Mouse (Mus musculus) liver, embryonic 15.5 days (tissue): ENCODE measurements around the gene Zdhhc19. TPM values are rescaled to one million over a fixed set of nuclear protein-coding genes. Genes with fewer than 3 reads are reported as not detected.

Experiments
- ATAC-seq: fragments of 200-750 bp; cut with Nextera tagmentation; 2 replicates; pipeline ENCODE4 v1.8.0; 2017; ENCODE audit warnings: moderate number of reproducible peaks, mild to moderate bottlenecking, moderate library complexity; ENCODE audit not compliant: insufficient read depth
- H3K27ac ChIP-seq: fragments of 300-500 bp; sonication (generic); replicated peaks from 2 replicates; pipeline ENCODE4 v1.5.1; 2015; ENCODE audit warnings: mild to moderate bottlenecking, inconsistent platforms
- H3K27me3 ChIP-seq: fragments of 300-500 bp; sonication (generic); 2 replicates; pipeline ENCODE4 v1.6.1; 2015; ENCODE audit warnings: mild to moderate bottlenecking, inconsistent platforms
- H3K36me3 ChIP-seq: fragments of 300-500 bp; sonication (generic); replicated peaks from 2 replicates; pipeline ENCODE4 v1.6.1; 2015; ENCODE audit warnings: moderate library complexity, mild to moderate bottlenecking, inconsistent platforms
- H3K4me1 ChIP-seq: fragments of 300-500 bp; sonication (generic); replicated peaks from 2 replicates; pipeline ENCODE4 v1.6.1; 2015; ENCODE audit warnings: inconsistent platforms
- H3K4me2 ChIP-seq: fragments of 300-500 bp; sonication (generic); 2 replicates; pipeline ENCODE4 v1.6.1; 2015; ENCODE audit warnings: moderate library complexity, mild to moderate bottlenecking, inconsistent platforms
- H3K4me3 ChIP-seq: fragments of 300-500 bp; sonication (generic); replicated peaks from 2 replicates; pipeline ENCODE4 v1.5.1; 2015; ENCODE audit warnings: mild to moderate bottlenecking, inconsistent platforms
- H3K9ac ChIP-seq: fragments of 300-500 bp; sonication (generic); 2 replicates; pipeline ENCODE4 v1.6.1; 2015; ENCODE audit warnings: moderate library complexity, mild to moderate bottlenecking, inconsistent platforms
- H3K9me3 ChIP-seq: fragments of 300-500 bp; sonication (generic); replicated peaks from 2 replicates; pipeline ENCODE4 v1.6.1; 2016; ENCODE audit warnings: inconsistent platforms
- WGBS: fragments of 180-500 bp; shearing (Covaris S2); methylation state at CpG from one replicate; pipeline ENCODE4 v1.1.7; 2015; ENCODE audit warnings: mixed read lengths; ENCODE audit not compliant: insufficient replicate concordance; 5-methylcytosine and 5-hydroxymethylcytosine counted together
- polyA plus RNA-seq: library from polyadenylated mRNA; unstranded; fragments of >200 nt; fragmentation: Nextera tagmentation; extraction: Ambion mirVana; gene quantifications from 2 replicates; pipeline ENCODE4 v1.2.1, GENCODE M21; 2015

The Zdhhc19 gene
- polyA plus RNA-seq, 1 experiment from 2014 or later = not detected

DNA sequence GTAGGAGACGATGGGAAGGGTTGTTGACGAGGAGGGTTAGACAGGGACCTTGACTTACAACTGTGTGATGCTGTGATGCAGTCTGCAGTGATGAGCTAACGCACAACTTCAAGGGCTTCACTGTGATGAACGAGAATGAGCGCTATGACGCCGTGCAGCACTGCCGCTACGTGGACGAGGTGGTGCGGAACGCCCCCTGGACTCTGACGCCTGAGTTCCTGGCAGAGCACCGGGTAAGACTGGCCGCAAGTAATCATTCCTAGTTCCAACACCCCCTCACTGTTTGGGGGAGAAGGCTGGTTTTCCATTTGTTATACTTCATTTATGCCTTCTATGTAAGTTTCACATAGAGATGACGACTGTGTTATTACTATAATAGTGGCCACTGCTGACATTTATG is 33.1 kb upstream of the Zdhhc19 start:
- H3K4me1 ChIP-seq = peaks cover 15% of the 10 kb centered on the region
- H3K27me3 ChIP-seq = no peaks in the 10 kb centered on the region
- H3K4me2 ChIP-seq = no peak overlapping the region
- H3K4me3 ChIP-seq = no peak overlapping the region
- H3K27ac ChIP-seq = no peak overlapping the region
- H3K36me3 ChIP-seq = peaks cover 78% of the 10 kb centered on the region
- H3K9me3 ChIP-seq = no peaks in the 10 kb centered on the region
- no peak overlapping the region for H3K9ac ChIP-seq
- no peak for ATAC-seq
- 92% methylated on average over 16 of the region's 16 CpGs for WGBS

DNA sequence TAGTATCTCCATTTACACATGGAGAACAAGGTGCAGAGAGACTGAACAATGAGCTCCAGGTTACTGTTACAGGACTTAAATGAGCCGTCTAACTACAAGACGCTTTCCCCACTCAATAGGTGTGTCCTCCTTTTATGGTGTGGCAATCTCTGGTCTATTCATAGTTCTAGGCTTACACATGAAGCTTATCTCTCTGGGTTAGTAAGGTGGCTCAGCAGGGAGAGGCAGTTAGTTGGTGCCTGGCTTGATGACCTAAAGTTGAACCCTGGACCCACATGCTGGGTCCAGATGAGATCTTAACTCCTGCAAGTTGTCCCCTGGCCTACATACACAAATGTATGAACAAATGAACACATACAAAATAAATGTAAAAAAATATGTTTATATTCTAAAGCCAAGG is 32.6 kb upstream of the Zdhhc19 start:
- Histone ChIP-seq H3K9ac (no peak overlapping the region), H3K36me3 (peaks cover 79% of the 10 kb centered on the region), H3K9me3 (no peaks in the 10 kb centered on the region), H3K4me1 (peaks cover 14% of the 10 kb centered on the region; the same call in 1 of the 2 replicates), H3K4me3 (no peak overlapping the region), H3K4me2 (no peak overlapping the region), H3K27ac (no peak overlapping the region), H3K27me3 (no peaks in the 10 kb centered on the region)
- ATAC-seq = no peak; the same call in 1 of the 2 replicates
- 31% methylated on average over 2 of the region's 2 CpGs for WGBS

DNA sequence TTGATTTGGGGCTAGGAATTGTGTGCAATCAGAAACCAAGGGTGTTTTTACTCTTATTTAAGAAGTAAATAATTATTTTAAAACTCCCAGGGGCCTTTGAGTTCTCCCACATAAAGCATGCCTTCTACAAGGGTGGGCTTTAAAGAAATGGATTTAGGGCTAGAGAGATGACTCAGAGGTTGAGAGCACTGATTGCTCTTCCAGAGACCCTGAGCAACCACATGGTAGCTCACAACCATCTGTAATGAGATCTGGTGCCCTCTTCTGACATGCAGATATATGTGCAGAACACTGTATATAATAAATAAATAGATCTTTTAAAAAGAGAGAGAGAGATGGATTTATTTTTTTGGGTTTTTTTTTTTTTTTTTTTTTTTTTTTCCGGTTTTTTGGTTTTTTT is 31.2 kb upstream of the Zdhhc19 start:
- Histone ChIP-seq H3K27ac (no peak overlapping the region), H3K27me3 (no peaks in the 10 kb centered on the region), H3K4me1 (peaks cover 15% of the 10 kb centered on the region; the same call in 1 of the 2 replicates), H3K4me2 (no peak overlapping the region), H3K9ac (no peak overlapping the region), H3K4me3 (no peak overlapping the region), H3K9me3 (no peaks in the 10 kb centered on the region), H3K36me3 (peaks cover 80% of the 10 kb centered on the region)
- no peak for ATAC-seq
- WGBS = 0% methylated on average over 1 of the region's 1 CpGs

DNA sequence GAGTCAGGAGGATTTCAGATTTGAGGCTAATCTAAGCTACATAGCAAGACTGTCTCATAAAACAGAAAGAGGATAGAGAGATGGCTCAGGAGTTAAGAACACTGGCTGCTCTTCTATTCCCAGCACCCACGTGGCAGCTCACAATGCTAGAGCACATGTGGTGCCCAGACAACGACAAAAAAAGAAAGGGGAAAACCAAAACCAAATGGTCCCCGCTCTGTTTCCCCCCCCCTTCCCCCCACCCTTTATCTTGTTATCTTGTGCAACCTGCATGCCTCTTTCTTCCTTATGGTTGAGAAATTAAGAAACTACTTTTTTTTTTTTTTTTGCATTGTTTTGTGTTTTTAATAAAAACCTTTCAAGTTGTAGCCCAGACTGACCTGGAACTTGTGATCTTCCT is 27.6 kb upstream of the Zdhhc19 start:
- H3K27ac ChIP-seq = no peak overlapping the region
- H3K9me3 ChIP-seq = no peaks in the 10 kb centered on the region
- no peak for ATAC-seq
- 0 out of 2 replicates have a peak, but pooled peaks cover 4% of the 10 kb centered on the region for H3K4me1 ChIP-seq
- WGBS = 15% methylated on average over 3 of the region's 3 CpGs
- H3K27me3 ChIP-seq = no peaks in the 10 kb centered on the region
- peaks cover 96% of the 10 kb centered on the region for H3K36me3 ChIP-seq
- H3K4me2 ChIP-seq = no peak overlapping the region
- no peak overlapping the region for H3K4me3 ChIP-seq
- no peak overlapping the region for H3K9ac ChIP-seq

DNA sequence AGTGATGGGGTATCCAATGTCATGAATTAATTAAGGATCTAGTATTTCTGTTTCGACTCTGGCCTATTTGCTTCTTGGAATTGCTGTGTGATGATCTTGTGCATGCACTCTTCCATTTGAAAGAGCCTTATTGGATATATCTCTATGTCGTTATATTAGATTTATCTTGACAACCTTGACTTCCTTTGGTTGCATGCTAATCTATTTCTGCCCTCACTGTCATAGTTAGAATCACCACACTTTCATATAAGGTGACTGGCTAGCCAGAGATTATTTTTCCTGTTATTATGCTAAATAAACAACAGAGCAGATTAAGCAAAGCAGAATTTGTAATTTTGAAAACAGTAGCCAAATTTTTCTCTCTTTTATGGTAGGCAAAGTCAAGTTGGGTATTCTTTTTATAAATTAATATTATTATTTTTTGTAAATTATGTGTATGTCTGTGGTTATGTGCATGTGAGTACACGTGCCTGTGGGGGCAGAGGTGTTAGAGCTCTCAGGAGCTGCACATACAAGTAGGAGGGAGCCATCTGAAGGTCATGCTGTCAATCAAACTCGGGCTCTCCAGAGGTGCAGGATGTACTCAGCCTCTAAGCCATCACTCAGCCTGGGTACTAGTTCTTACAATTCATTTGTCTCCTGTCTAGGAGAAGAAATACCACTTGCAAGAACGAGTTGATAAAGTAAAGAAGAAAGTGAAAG is 26.5 kb upstream of the Zdhhc19 start:
- no peak overlapping the region for H3K4me2 ChIP-seq
- no peak overlapping the region for H3K9ac ChIP-seq
- H3K4me3 ChIP-seq = no peak overlapping the region
- no peak for ATAC-seq
- no peaks in the 10 kb centered on the region for H3K9me3 ChIP-seq
- H3K27ac ChIP-seq = no peak overlapping the region
- peaks cover 94% of the 10 kb centered on the region for H3K36me3 ChIP-seq
- 24% methylated on average over 5 of the region's 5 CpGs for WGBS
- 0 out of 2 replicates have a peak, but pooled peaks cover 3% of the 10 kb centered on the region for H3K4me1 ChIP-seq
- H3K27me3 ChIP-seq = no peaks in the 10 kb centered on the region

DNA sequence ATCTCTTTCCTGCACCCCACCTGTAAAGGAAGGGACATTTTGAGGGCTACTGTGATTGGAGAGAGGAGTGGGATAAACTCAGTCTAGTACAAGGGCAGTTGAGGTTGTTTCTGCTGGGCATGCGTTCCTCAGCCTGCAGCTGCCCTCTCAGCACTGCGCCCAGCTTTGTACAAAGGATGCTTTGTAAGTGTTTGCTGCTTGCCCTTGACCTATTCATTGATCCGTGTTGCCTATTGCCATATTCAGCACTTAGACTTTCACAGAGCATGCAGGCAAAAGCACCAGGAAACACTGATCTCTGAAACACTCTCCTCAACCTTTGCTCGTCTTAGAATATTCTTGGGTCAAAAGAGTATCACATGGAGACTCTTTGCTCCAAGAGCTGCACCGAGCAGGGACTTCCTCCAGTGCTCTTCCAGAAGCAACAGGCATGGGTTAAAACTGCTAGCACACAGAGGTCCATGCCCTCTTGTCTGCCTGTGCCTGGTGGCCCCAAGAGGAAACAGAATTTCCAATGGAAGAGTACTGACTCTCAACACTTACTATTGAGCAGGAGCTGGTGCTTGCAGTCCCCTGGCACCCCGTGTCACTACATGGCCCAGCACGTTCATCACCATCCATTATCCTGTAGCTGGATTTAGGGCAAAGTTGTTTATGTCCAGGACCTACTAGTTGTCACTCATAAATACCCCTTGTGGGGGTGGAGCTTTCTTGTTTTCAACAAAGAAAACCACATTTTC is 23.6 kb upstream of the Zdhhc19 start:
- Histone ChIP-seq H3K9ac (no peak overlapping the region), H3K27ac (no peak overlapping the region), H3K4me2 (no peak overlapping the region), H3K9me3 (no peaks in the 10 kb centered on the region), H3K27me3 (no peaks in the 10 kb centered on the region), H3K4me1 (0 out of 2 replicates have a peak, but pooled peaks cover 3% of the 10 kb centered on the region), H3K4me3 (no peak overlapping the region), H3K36me3 (peaks cover 68% of the 10 kb centered on the region)
- no peak for ATAC-seq
- WGBS = 85% methylated on average over 7 of the region's 7 CpGs

DNA sequence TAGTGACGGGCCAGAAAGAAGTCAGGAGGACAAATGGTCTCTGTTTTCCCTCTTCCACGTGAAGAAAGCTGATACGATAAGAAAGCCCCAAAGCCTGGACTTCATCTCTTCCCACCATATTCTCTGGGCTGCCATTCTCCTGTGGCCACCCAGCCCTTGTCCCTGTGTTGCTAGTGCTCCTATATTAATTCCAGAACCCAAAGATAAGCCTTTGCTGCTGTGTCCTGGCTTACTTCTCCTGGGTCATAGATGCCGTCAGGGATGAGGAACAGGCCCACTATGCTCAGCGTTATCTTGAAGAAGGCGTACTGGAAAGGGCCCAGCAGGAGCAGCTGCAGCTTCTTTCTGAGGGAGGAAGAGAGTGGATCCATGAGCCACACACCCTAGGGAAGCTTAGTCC is 18.8 kb upstream of the Zdhhc19 start:
- H3K4me2 ChIP-seq = no peak overlapping the region
- no peak overlapping the region for H3K4me3 ChIP-seq
- ATAC-seq = no peak
- no peaks in the 10 kb centered on the region; the same call in 1 of the 2 replicates for H3K27me3 ChIP-seq
- WGBS = 68% methylated on average over 6 of the region's 6 CpGs
- no peaks in the 10 kb centered on the region for H3K4me1 ChIP-seq
- no peak overlapping the region for H3K27ac ChIP-seq
- H3K9me3 ChIP-seq = no peaks in the 10 kb centered on the region
- H3K36me3 ChIP-seq = peaks cover 19% of the 10 kb centered on the region
- H3K9ac ChIP-seq = no peak overlapping the region

DNA sequence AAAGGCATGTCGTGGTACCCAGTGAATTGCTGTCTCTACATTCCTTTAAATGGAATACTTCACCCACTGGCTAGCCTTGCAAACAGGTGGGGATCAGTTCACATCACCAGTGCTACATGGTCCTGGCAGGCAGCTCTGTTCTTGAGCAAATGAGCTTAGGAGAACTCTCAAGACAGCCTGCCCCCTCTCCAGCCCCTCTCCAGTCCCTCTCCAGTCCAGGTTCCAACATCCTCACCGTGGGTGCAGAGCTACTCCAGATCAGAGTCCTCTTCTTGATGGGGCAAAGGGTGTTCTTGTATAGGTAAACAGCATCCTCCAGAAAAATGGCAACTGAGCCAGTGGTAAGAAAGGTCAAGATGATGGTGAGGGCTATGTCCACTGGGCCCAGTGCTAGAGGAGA is 16.6 kb upstream of the Zdhhc19 start:
- Histone ChIP-seq H3K36me3 (no peaks in the 10 kb centered on the region), H3K4me1 (no peaks in the 10 kb centered on the region; the same call in 1 of the 2 replicates), H3K27me3 (no peaks in the 10 kb centered on the region; the same call in 1 of the 2 replicates), H3K9ac (no peak overlapping the region), H3K9me3 (no peaks in the 10 kb centered on the region), H3K4me3 (no peak overlapping the region), H3K27ac (no peak overlapping the region), H3K4me2 (no peak overlapping the region)
- ATAC-seq = no peak
- 50% methylated on average over 2 of the region's 2 CpGs for WGBS

DNA sequence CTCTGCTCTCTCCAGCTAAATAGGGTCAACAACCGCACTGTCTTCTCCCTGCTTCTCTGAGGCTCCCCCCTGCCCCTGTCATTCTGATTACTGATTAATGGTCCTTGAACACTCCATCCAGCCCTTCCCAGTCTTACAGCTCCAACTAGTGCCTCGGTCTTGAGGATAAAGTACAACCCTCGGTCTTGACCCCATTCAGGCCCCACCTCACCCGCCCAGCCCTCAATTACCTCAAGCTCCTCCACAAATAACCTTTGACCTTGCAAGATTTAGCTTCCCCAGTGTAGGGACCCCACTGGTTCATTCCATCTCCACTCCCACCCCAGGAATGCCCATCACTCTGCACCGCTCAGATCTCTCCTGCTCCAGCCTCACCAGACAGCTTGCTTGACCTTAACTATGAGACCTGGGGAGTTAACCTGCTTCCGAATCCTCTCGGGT is 11.6 kb upstream of the Zdhhc19 start:
- Histone ChIP-seq H3K9me3 (no peaks in the 10 kb centered on the region), H3K4me3 (no peak overlapping the region), H3K9ac (no peak overlapping the region), H3K27me3 (peaks cover 8% of the 10 kb centered on the region; the same call in 1 of the 2 replicates), H3K27ac (no peak overlapping the region), H3K4me2 (no peak overlapping the region), H3K36me3 (no peaks in the 10 kb centered on the region), H3K4me1 (peaks cover 27% of the 10 kb centered on the region)
- 62% methylated on average over 7 of the region's 7 CpGs for WGBS
- ATAC-seq = no peak

DNA sequence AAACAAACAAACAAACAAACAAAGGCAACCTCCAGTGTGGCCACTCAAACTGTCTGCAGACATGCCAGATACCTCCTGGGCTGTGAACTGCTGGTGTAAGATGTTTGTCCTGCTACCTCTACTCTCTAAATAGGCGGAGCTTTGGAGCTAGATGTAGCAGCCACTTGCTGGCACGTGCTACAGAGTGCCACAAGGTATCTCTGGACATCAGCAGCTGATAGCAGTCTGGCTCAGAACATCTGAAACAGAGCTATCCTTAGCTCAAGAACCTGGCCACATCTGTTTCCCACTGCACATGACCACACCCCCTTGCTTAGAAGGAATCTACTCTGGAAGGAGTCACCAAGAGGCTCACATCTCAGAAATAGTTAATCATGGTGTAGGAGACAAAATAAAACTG is 10.9 kb upstream of the Zdhhc19 start:
- H3K27ac ChIP-seq = no peak overlapping the region
- H3K9me3 ChIP-seq = no peaks in the 10 kb centered on the region
- H3K4me2 ChIP-seq = no peak overlapping the region
- peaks cover 8% of the 10 kb centered on the region; the same call in 1 of the 2 replicates for H3K27me3 ChIP-seq
- H3K9ac ChIP-seq = no peak overlapping the region
- no peak overlapping the region for H3K4me3 ChIP-seq
- H3K4me1 ChIP-seq = peaks cover 27% of the 10 kb centered on the region
- WGBS = 29% methylated on average over 2 of the region's 2 CpGs
- no peaks in the 10 kb centered on the region for H3K36me3 ChIP-seq
- no peak for ATAC-seq

DNA sequence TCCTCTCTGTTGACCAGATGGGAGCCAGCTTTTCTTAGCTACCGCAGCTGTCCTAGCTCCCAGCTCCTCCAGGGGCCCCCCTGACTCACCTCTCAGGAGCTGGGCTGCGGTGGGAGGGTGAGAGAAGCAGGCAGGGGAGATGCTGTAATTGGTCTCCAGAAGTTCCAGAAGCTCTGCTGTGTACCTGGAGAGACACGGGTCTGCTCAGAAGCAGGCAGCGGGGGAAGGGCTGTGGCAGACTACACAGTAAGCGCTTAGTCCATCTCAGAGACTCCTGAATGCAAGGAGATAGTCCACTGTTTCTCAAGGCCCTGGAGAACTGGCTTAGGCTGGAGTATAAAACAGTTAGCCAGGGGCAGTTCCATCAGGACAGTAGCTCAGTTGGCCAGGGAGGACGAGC is 10.0 kb upstream of the Zdhhc19 start:
- ATAC-seq = no peak
- no peak overlapping the region for H3K4me2 ChIP-seq
- H3K36me3 ChIP-seq = no peaks in the 10 kb centered on the region
- peaks cover 27% of the 10 kb centered on the region for H3K4me1 ChIP-seq
- H3K27ac ChIP-seq = no peak overlapping the region
- no peak overlapping the region for H3K9ac ChIP-seq
- H3K27me3 ChIP-seq = peaks cover 8% of the 10 kb centered on the region; the same call in 1 of the 2 replicates
- H3K9me3 ChIP-seq = no peaks in the 10 kb centered on the region
- WGBS = 63% methylated on average over 6 of the region's 6 CpGs
- no peak overlapping the region for H3K4me3 ChIP-seq
